Mouse (Mus musculus): Measurements from ENCODE around the gene Xxylt1.

DNA sequence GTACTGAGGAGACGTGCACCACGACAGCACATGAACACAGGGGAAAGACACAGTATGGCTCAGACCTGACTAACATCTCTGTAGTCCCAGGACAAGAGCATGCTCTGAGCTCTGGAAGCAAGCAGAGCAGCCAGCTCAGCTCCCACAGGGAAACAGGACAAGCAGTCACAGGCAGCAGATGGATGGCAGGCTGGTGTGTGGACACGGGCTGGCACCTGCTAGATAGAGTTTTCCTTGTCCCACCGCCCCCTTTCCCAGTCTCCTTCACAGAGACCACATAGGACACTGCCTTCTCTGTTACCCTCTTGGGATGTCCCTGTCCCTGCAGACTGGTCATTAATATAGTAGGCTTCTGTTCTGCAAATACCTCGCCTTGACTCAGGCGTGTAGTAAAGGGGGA lies 79.1 kb downstream of the Xxylt1 start:
- TF ChIP-seq CTCF (IDR thresholded peaks at IDR 0.05; ENCODE audit: borderline replicate concordance, insufficient read depth, low read depth, low read length): no peak
- no peak for TF ChIP-seq POLR2A (IDR thresholded peaks at IDR 0.05; ENCODE audit: borderline replicate concordance, insufficient read depth, low read length)
